In the genomic region with DNA sequence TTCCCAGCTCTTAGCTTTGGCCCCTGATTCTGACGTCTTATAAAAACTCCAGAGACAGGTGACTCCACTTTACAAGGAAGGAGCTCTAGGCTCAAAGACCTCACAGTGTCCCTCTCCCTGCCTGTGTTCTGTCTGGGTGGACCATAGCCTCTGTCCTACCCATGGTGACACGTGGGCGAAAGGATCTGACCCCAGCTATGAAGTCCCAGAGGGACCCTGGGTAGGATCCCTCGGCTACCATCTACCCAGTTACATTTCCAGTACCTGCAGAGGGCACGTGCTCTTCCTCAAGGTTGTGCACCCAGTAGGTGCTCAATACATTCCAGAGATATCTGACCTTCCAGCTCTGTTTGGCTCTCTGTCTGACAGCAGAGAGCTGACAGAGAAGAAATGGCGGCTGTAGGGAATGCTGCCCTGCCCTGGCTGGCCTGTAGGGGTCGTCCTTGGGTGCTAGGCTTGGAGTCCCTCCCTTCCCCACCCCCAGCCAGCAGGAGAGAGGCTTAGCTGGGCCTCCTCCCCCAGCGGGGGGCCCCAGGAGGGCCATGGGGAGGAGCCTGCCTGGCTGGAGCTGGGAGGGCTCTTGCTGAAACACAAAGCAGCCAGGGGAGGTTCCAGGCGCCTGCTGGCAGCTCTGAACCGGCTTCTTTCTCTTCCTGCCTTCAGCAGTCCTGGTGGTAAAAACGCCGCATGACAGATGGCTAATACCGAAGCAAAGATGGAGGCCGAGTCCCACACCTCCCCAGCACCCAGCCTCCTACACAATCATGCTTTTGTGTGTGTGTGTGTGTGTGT, we compare ENCODE assay signal across 8 mouse cellular contexts. TPM values are rescaled to one million over a fixed set of nuclear protein-coding genes. Genes with fewer than 3 reads are reported as not detected.
DNase-seq lines count a peak whose midpoint lies in the region; ATAC-seq lines count a peak whose summit lies in the region.

No protein-coding gene starts in this region.

- peak overlapping the region; percentile 87 for H3K27ac ChIP-seq in heart, embryonic 12.5 days (ENCODE audit: poor library complexity, severe bottlenecking)
- peak overlapping the region; percentile 92 for H3K27ac ChIP-seq in kidney, embryonic 16.5 days (ENCODE audit: low read length)
- H3K27ac ChIP-seq in liver, embryonic 11.5 days (ENCODE audit: low read depth, low read length): peak overlapping the region; percentile 62

- peak overlapping the region; percentile 60 for H3K4me2 ChIP-seq in heart, embryonic 12.5 days
- peak overlapping the region; percentile 47 for H3K4me2 ChIP-seq in kidney, embryonic 16.5 days (replicated peaks; ENCODE audit: low read depth, low read length)
- peak overlapping the region; percentile 44 for H3K4me2 ChIP-seq in liver, embryonic 11.5 days

- H3K9ac ChIP-seq in heart, embryonic 12.5 days: no peak overlapping the region
- H3K9ac ChIP-seq in kidney, embryonic 16.5 days (replicated peaks; ENCODE audit: low read length): peak overlapping the region; percentile 58
- peak overlapping the region; percentile 41 for H3K9ac ChIP-seq in liver, embryonic 11.5 days (ENCODE audit: low read depth, low read length)

- H3K9me3 ChIP-seq in erythroblast, embryonic 14.5 days (ENCODE audit: control insufficient read depth, low read length): no peaks in the 10 kb centered on the region
- no peaks in the 10 kb centered on the region for H3K9me3 ChIP-seq in heart, embryonic 12.5 days (replicated peaks)
- no peaks in the 10 kb centered on the region for H3K9me3 ChIP-seq in kidney, embryonic 16.5 days (ENCODE audit: low read length)
- H3K9me3 ChIP-seq in liver, embryonic 11.5 days (ENCODE audit: control insufficient read depth, low read length): no peaks in the 10 kb centered on the region

- H3K36me3 ChIP-seq in erythroblast, embryonic 14.5 days (ENCODE audit: control insufficient read depth): peaks cover 8% of the 10 kb centered on the region
- no peaks in the 10 kb centered on the region for H3K36me3 ChIP-seq in heart, embryonic 12.5 days
- H3K36me3 ChIP-seq in kidney, embryonic 16.5 days (ENCODE audit: insufficient read depth, low read length): no peaks in the 10 kb centered on the region
- no peaks in the 10 kb centered on the region for H3K36me3 ChIP-seq in liver, embryonic 11.5 days (ENCODE audit: control insufficient read depth, insufficient read depth, low read length)
- H3K36me3 ChIP-seq in splenic B cell, adult 2 months (ENCODE audit: control insufficient read depth, insufficient read depth, low read length, poor library complexity, severe bottlenecking): no peaks in the 10 kb centered on the region

- peak; percentile 94 for ATAC-seq in heart, embryonic 12.5 days (ENCODE audit: insufficient number of reproducible peaks, low FRiP score)
- ATAC-seq in kidney, embryonic 16.5 days (ENCODE audit: low FRiP score, low TSS enrichment): peak; percentile 91
- peak; percentile 98 for ATAC-seq in liver, embryonic 11.5 days (replicated peaks; ENCODE audit: low FRiP score)

- WGBS in heart, embryonic 12.5 days: 18% methylated on average over 14 of the region's 14 CpGs
- 15% methylated on average over 14 of the region's 14 CpGs for WGBS in kidney, embryonic 16.5 days
- WGBS in liver, embryonic 11.5 days: 15% methylated on average over 14 of the region's 14 CpGs

- H3K4me1 ChIP-seq in erythroblast, embryonic 14.5 days (ENCODE audit: control insufficient read depth): peaks cover 53% of the 10 kb centered on the region
- peaks cover 34% of the 10 kb centered on the region for H3K4me1 ChIP-seq in heart, embryonic 12.5 days (replicated peaks)
- peaks cover 36% of the 10 kb centered on the region for H3K4me1 ChIP-seq in kidney, embryonic 16.5 days (ENCODE audit: insufficient read depth, low read length)
- peaks cover 21% of the 10 kb centered on the region for H3K4me1 ChIP-seq in liver, embryonic 11.5 days (replicated peaks; ENCODE audit: control insufficient read depth, insufficient read depth, low read length)

- peak; percentile 79 to 83 for DNase-seq in B cell, adult 2 months
- DNase-seq in adrenal gland, postnatal 4 days (ENCODE audit: low spot score in 2 of 2): peak; percentile 68 to 86
- peak; percentile 98 for DNase-seq in liver, embryonic 11.5 days (ENCODE audit: low spot score)
- DNase-seq in naive thymus-derived CD4-positive, alpha-beta T cell, adult 2 months (ENCODE audit: low read depth): peak; percentile 93
- DNase-seq in splenic B cell, adult 2 months (ENCODE audit: low read depth, low spot score): peak; percentile 77

- peaks cover 26% of the 10 kb centered on the region for H3K27me3 ChIP-seq in erythroblast, embryonic 14.5 days (ENCODE audit: control insufficient read depth)
- H3K27me3 ChIP-seq in heart, embryonic 12.5 days (replicated peaks): no peaks in the 10 kb centered on the region
- no peaks in the 10 kb centered on the region for H3K27me3 ChIP-seq in kidney, embryonic 16.5 days (ENCODE audit: insufficient read depth, low read length)
- H3K27me3 ChIP-seq in liver, embryonic 11.5 days (replicated peaks; ENCODE audit: control insufficient read depth, insufficient read depth, low read length): no peaks in the 10 kb centered on the region; the same call in none of the 2 replicates
- no peaks in the 10 kb centered on the region for H3K27me3 ChIP-seq in splenic B cell, adult 2 months (ENCODE audit: control insufficient read depth, insufficient read depth, low read length, poor library complexity, severe bottlenecking)

- H3K4me3 ChIP-seq in erythroblast, embryonic 14.5 days (replicated peaks): peak overlapping the region; percentile 61
- H3K4me3 ChIP-seq in heart, embryonic 12.5 days: 0 out of 2 replicates have a peak overlapping the region, but pooled peaks have one; percentile 8
- 0 out of 2 replicates have a peak overlapping the region, but pooled peaks have one; percentile 17 for H3K4me3 ChIP-seq in kidney, embryonic 16.5 days (ENCODE audit: low read length)
- peak overlapping the region; percentile 3 for H3K4me3 ChIP-seq in liver, embryonic 11.5 days (ENCODE audit: low read depth, low read length)

RNA-seq across cellular contexts. Expression of a gene that starts 52.6 kb away (rescaled TPM):
- total RNA-seq in adrenal gland, postnatal 4 days (2021): 10 to 100 TPM; 81.3 to 94.6 TPM
- polyA plus RNA-seq in erythroblast, embryonic 14.5 days (2012): 0.53 and 0.71 TPM in 2 replicates
- 9.1 and 11.2 TPM in 2 replicates for polyA plus RNA-seq in heart, embryonic 12.5 days (2016; fragmentation: Nextera tagmentation; extraction: Ambion mirVana)
- 1.3 and 2.3 TPM in 2 replicates for polyA plus RNA-seq in kidney, embryonic 16.5 days (2015; fragmentation: Nextera tagmentation; extraction: Ambion mirVana)
- polyA plus RNA-seq in liver, embryonic 11.5 days (2014; fragmentation: Nextera tagmentation; extraction: Ambion mirVana): 4.2 and 5.3 TPM in 2 replicates

Comparison
In these comparisons a context has a peak if more than half of its experiments do, and no peak if none do; other contexts are left out.
1. Peak in every context shown above with its lines: DNase-seq, ATAC-seq, H3K4me3 ChIP-seq and H3K27ac ChIP-seq.
2. H3K4me3 ChIP-seq: peak in every context shown above with its lines; median percentile 61 in erythroblast, embryonic 14.5 days; 17 in kidney, embryonic 16.5 days; 8 in heart, embryonic 12.5 days; 3 in liver, embryonic 11.5 days.